Mouse (Mus musculus) CH12.LX (cell line): Measurements from ENCODE around the gene Stag1.

ENCODE experiments used
- CTCF ChIP-seq, 2 experiments: IDR thresholded peaks in 1 of 2; conservative IDR thresholded peaks in 1 of 2; 2 replicates each; pipeline ENCODE4 v1.5.1; 2011 to 2012; ENCODE audit warnings: low read depth in 2 of 2, low read length in 2 of 2, improper control_type of control experiment in 1 of 2, inconsistent platforms in 1 of 2, mild to moderate bottlenecking in 1 of 2, moderate library complexity in 1 of 2
- E2F4 ChIP-seq: IDR thresholded peaks from 2 replicates; pipeline ENCODE4 v1.6.1; 2011; ENCODE audit warnings: low read depth, low read length, improper control_type of control experiment; ENCODE audit not compliant: insufficient replicate concordance
- EP300 ChIP-seq: IDR thresholded peaks from 2 replicates; pipeline ENCODE4 v1.6.1; 2011; ENCODE audit warnings: low read length, improper control_type of control experiment
- ETS1 ChIP-seq: conservative IDR thresholded peaks from 2 replicates; pipeline ENCODE4 v1.6.1; 2012; ENCODE audit warnings: low read depth, mild to moderate bottlenecking, inconsistent platforms, low read length, improper control_type of control experiment, moderate library complexity
- GABPA ChIP-seq: IDR thresholded peaks from 2 replicates; pipeline ENCODE4 v1.6.1; 2012; ENCODE audit warnings: low read depth, low read length, improper control_type of control experiment, inconsistent platforms; ENCODE audit not compliant: insufficient replicate concordance
- MAZ ChIP-seq: IDR thresholded peaks from 2 replicates; pipeline ENCODE4 v1.6.1; 2012; ENCODE audit warnings: low read depth, mild to moderate bottlenecking, inconsistent platforms, low read length, improper control_type of control experiment, moderate library complexity
- MEF2A ChIP-seq: IDR thresholded peaks from 2 replicates; pipeline ENCODE4 v1.6.1; 2014; ENCODE audit warnings: low read depth, mild to moderate bottlenecking, inconsistent platforms, low read length, improper control_type of control experiment, borderline replicate concordance
- POLR2AphosphoS2 ChIP-seq: IDR thresholded peaks from 2 replicates; pipeline ENCODE4 v1.6.1; 2011; ENCODE audit warnings: low read depth, low read length, improper control_type of control experiment
- ZNF384 ChIP-seq: IDR thresholded peaks from 2 replicates; pipeline ENCODE4 v1.6.1; 2012; ENCODE audit warnings: low read depth, low read length, improper control_type of control experiment, inconsistent platforms

- TF ChIP-seq EP300 (no peak), MEF2A (no peak), ZNF384 (no peak), ETS1 (no peak), POLR2AphosphoS2 (no peak), E2F4 (no peak), CTCF (conservative IDR thresholded peaks at IDR 0.05 in 1 of 2, IDR thresholded peaks at IDR 0.05 in 1 of 2; ENCODE audit: low read depth in 2 of 2, low read length in 2 of 2) (no peak), GABPA (no peak), MAZ (no peak)
Observed at GRCm38 (mm10) chr9:100660587-100660986, 63.0 kb downstream of the Stag1 start.
